Mouse (Mus musculus): ENCODE results near the gene Gm49510. TPM values are rescaled to one million over a fixed set of nuclear protein-coding genes. Genes with fewer than 3 reads are reported as not detected.

Gene Gm49510
- polyA plus RNA-seq, 1 experiment from 2014 or later: not detected

DNA sequence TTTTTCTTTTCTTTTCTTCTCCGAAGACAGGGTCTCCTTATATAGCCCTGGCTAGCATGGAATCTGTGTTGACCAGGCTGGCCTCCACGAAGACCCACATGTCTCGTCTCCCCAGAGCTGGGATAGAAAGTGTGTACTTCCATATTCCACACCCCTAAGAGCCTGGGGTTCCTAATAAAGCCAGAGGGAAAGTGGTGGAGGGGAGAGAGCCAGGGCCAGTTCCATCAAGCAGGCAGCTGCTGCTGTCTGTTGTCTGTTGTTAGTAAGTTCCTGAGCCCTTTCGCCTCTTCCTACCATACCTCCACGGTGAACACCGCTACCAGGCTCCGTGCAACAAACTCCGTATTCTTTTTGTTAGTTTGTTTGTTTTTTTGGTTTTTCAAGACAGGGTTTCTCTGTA is 29.1 kb downstream of the Gm49510 start:
- Histone ChIP-seq H3K27me3 (ENCODE audit: control insufficient read depth, insufficient read depth, low read length) (no peaks in the 10 kb centered on the region), H3K36me3 (ENCODE audit: control insufficient read depth, insufficient read depth, low read length) (peaks cover 22% of the 10 kb centered on the region), H3K4me3 (ENCODE audit: control insufficient read depth in 1 of 2, insufficient read depth in 1 of 2, low read depth in 1 of 2, low read length in 2 of 2) (peak overlapping the region; percentile 12 to 53; a peak in 3 of 4 replicates), H3K27ac (replicated peaks in 1 of 2; ENCODE audit: control insufficient read depth in 1 of 2, insufficient read depth in 1 of 2, low read depth in 2 of 2, low read length in 2 of 2) (peak overlapping the region; percentile 24 to 98; a peak in 1 of 4 replicates), H3K9me3 (ENCODE audit: control insufficient read depth, low read length) (no peaks in the 10 kb centered on the region), H3K9ac (ENCODE audit: low read length) (peak overlapping the region; percentile 80), H3K4me2 (ENCODE audit: low read length) (peak overlapping the region; percentile 89), H3K4me1 (ENCODE audit: control insufficient read depth in 2 of 2, insufficient read depth in 2 of 2, low read length in 2 of 2) (peaks cover 32 to 41% of the 10 kb centered on the region in 2 experiments)
- ATAC-seq (ENCODE audit: insufficient number of reproducible peaks, insufficient read depth, low FRiP score, low read depth): no peak
- 48% methylated on average over 8 of the region's 8 CpGs for WGBS

DNA sequence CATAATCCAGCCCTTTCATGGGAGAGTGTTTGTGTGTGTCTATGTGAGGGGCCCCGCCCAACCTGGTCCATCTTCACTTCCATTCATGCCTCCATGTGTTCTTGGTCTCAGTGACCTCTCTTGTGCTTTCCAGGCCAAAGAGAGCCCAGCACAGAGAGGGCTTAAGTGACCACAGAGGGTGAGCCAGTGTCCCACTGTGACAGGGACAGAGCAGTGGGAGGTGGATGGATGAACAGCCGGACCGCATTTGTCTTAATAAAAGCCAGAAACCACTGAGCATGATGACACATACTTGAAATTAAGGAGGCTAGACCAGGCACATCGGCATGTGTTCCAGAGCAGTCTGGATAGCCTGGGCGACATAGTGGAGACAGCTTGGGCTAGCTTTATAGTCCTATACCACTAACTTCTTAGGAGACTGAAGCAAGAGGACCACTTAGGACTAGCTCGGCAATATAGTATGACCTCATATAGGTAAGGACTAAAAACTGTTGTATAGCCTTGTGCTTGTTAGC is 30.8 kb downstream of the Gm49510 start:
- peaks cover 22% of the 10 kb centered on the region for H3K36me3 ChIP-seq (ENCODE audit: control insufficient read depth, insufficient read depth, low read length)
- no peak overlapping the region for H3K4me2 ChIP-seq (ENCODE audit: low read length)
- H3K4me1 ChIP-seq (ENCODE audit: control insufficient read depth in 2 of 2, insufficient read depth in 2 of 2, low read length in 2 of 2): peaks cover 29 to 40% of the 10 kb centered on the region in 2 experiments
- no peak for ATAC-seq (ENCODE audit: insufficient number of reproducible peaks, insufficient read depth, low FRiP score, low read depth)
- H3K9me3 ChIP-seq (ENCODE audit: control insufficient read depth, low read length): no peaks in the 10 kb centered on the region
- H3K4me3 ChIP-seq (ENCODE audit: control insufficient read depth in 1 of 2, insufficient read depth in 1 of 2, low read depth in 1 of 2, low read length in 2 of 2): no peak overlapping the region
- no peak overlapping the region for H3K27ac ChIP-seq (replicated peaks in 1 of 2; ENCODE audit: control insufficient read depth in 1 of 2, insufficient read depth in 1 of 2, low read depth in 2 of 2, low read length in 2 of 2)
- H3K27me3 ChIP-seq (ENCODE audit: control insufficient read depth, insufficient read depth, low read length): no peaks in the 10 kb centered on the region
- H3K9ac ChIP-seq (ENCODE audit: low read length): no peak overlapping the region
- WGBS: 84% methylated on average over 6 of the region's 6 CpGs

DNA sequence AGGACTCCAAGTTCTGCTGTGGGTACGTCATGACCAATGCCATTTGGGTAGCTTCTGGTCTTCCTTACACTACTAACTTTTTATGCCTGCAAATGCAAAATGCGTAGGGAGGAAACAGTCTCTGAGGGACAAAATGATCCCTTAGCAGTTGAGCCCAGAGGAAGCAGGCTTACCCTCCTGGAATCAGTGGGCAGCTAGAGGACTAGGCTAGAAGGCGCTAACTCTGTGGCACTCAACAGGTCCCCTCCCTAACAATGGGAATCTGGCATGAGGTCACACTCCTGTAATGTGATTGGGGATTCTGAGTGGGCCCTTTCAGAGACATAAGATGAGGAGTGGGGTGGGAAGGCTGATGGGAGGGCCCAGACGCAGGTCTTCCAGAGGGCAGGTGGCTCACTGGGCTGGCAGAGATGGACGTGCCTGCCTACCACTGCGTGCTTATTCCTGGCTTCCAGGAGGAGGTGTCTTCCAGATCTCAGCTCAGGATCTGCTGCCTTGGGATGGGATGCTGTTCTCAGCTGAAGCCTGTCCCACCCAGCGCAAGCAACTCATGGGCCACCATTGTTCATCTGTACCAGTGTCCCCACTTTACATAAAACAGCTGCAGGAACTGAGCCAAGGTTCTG is 31.4 kb downstream of the Gm49510 start:
- WGBS: 66% methylated on average over 7 of the region's 7 CpGs
- no peak overlapping the region for H3K27ac ChIP-seq (replicated peaks in 1 of 2; ENCODE audit: control insufficient read depth in 1 of 2, insufficient read depth in 1 of 2, low read depth in 2 of 2, low read length in 2 of 2)
- peaks cover 22% of the 10 kb centered on the region for H3K36me3 ChIP-seq (ENCODE audit: control insufficient read depth, insufficient read depth, low read length)
- no peak overlapping the region for H3K4me2 ChIP-seq (ENCODE audit: low read length)
- no peak overlapping the region for H3K9ac ChIP-seq (ENCODE audit: low read length)
- H3K27me3 ChIP-seq (ENCODE audit: control insufficient read depth, insufficient read depth, low read length): no peaks in the 10 kb centered on the region
- no peaks in the 10 kb centered on the region for H3K9me3 ChIP-seq (ENCODE audit: control insufficient read depth, low read length)
- ATAC-seq (ENCODE audit: insufficient number of reproducible peaks, insufficient read depth, low FRiP score, low read depth): no peak
- no peak overlapping the region for H3K4me3 ChIP-seq (ENCODE audit: control insufficient read depth in 1 of 2, insufficient read depth in 1 of 2, low read depth in 1 of 2, low read length in 2 of 2)
- peaks cover 24 to 40% of the 10 kb centered on the region in 2 experiments for H3K4me1 ChIP-seq (ENCODE audit: control insufficient read depth in 2 of 2, insufficient read depth in 2 of 2, low read length in 2 of 2)

DNA sequence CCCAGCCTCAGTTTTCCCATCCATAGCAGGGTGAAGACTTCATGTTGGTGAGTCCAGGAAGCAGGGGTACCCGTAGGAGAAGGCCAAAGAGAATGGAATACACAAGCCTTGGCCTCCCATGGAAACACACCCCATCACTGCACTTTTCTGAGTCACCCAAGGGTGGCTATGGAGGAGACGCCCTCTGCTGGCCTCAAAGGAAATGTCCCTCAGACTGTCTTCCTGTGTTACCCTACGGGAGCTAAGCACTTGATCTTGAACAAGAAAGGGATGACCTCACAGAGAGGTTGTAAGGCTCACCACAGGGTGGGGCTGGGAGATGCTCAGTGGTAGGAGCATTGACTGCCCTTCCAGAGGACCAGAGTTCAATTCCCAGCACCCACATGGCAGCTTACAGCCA is 32.1 kb downstream of the Gm49510 start:
- no peaks in the 10 kb centered on the region for H3K27me3 ChIP-seq (ENCODE audit: control insufficient read depth, insufficient read depth, low read length)
- H3K4me3 ChIP-seq (ENCODE audit: control insufficient read depth in 1 of 2, insufficient read depth in 1 of 2, low read depth in 1 of 2, low read length in 2 of 2): no peak overlapping the region
- no peak for ATAC-seq (ENCODE audit: insufficient number of reproducible peaks, insufficient read depth, low FRiP score, low read depth)
- H3K9me3 ChIP-seq (ENCODE audit: control insufficient read depth, low read length): no peaks in the 10 kb centered on the region
- no peak overlapping the region for H3K4me2 ChIP-seq (ENCODE audit: low read length)
- WGBS: 20% methylated on average over 3 of the region's 3 CpGs
- peaks cover 22% of the 10 kb centered on the region for H3K36me3 ChIP-seq (ENCODE audit: control insufficient read depth, insufficient read depth, low read length)
- H3K9ac ChIP-seq (ENCODE audit: low read length): no peak overlapping the region
- peaks cover 18 to 38% of the 10 kb centered on the region in 2 experiments for H3K4me1 ChIP-seq (ENCODE audit: control insufficient read depth in 2 of 2, insufficient read depth in 2 of 2, low read length in 2 of 2)
- no peak overlapping the region for H3K27ac ChIP-seq (replicated peaks in 1 of 2; ENCODE audit: control insufficient read depth in 1 of 2, insufficient read depth in 1 of 2, low read depth in 2 of 2, low read length in 2 of 2)

DNA sequence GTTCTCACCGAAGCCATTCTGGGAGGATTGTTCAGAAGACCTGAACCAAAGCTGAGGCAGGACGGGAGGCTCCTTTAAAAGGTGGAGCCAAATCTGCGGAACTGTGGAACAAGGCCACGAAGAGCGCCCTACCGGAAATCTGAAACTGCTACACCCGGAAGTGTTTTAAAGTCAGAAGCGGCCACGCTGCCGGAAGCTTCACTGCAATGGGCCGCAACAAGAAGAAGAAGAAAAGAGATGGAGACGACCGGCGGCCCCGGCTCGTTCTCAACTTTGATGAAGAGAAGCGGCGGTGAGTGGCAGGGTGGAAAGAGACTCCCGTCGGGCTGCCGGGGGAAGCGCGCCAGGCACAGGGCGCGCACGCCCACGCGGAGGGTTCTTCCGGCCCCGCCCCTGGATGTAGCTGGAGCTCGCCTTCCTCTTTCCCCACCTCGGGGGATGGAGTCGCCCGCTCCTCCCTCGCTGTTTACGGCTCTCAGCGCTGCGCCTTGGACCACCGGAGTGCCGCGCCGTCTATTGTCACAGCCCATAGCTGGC is 35.4 kb downstream of the Gm49510 start, which contains the start of gene Nol12:
Gene Nol12, plus strand, starts transcription at position 150 of the 537 bp plus-strand sequence.
- H3K27me3 ChIP-seq (ENCODE audit: control insufficient read depth, insufficient read depth, low read length): no peaks in the 10 kb centered on the region
- H3K9me3 ChIP-seq (ENCODE audit: control insufficient read depth, low read length): no peaks in the 10 kb centered on the region
- peaks cover 2 to 17% of the 10 kb centered on the region in 2 experiments; a peak in 3 of 4 replicates for H3K4me1 ChIP-seq (ENCODE audit: control insufficient read depth in 2 of 2, insufficient read depth in 2 of 2, low read length in 2 of 2)
- peak; percentile 64 for ATAC-seq (ENCODE audit: insufficient number of reproducible peaks, insufficient read depth, low FRiP score, low read depth)
- H3K9ac ChIP-seq (ENCODE audit: low read length): peak within 1 kb of the TSS; percentile 88
- H3K4me2 ChIP-seq (ENCODE audit: low read length): peak within 1 kb of the TSS; percentile 93
- H3K36me3 ChIP-seq (ENCODE audit: control insufficient read depth, insufficient read depth, low read length): peaks cover 41% of the 10 kb centered on the region
- peak within 1 kb of the TSS; percentile 69 to 79 for H3K27ac ChIP-seq (replicated peaks in 1 of 2; ENCODE audit: control insufficient read depth in 1 of 2, insufficient read depth in 1 of 2, low read depth in 2 of 2, low read length in 2 of 2)
- WGBS: 1% methylated on average over 42 of the region's 42 CpGs
- H3K4me3 ChIP-seq (ENCODE audit: control insufficient read depth in 1 of 2, insufficient read depth in 1 of 2, low read depth in 1 of 2, low read length in 2 of 2): peak within 1 kb of the TSS; percentile 67 to 74

DNA sequence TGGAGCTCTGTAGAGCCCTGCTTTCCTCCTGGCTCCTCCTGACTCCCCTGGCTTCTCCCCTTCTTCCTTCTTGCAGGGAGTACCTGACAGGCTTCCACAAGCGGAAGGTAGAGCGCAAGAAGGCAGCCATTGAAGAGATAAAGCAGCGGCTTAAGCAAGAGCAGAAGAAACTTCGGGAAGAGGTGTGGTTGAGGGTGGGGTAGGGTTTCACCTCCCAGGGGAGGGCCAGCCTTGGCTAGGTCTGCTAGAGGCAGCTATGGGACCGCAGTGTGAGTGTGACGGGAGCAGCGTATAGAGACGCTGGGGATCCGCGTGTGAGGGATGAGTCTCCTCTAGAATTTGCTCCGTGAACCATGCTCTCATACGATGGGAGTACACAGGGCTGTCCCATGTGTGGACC is 36.9 kb downstream of the Gm49510 start:
- H3K4me2 ChIP-seq (ENCODE audit: low read length): no peak overlapping the region

DNA sequence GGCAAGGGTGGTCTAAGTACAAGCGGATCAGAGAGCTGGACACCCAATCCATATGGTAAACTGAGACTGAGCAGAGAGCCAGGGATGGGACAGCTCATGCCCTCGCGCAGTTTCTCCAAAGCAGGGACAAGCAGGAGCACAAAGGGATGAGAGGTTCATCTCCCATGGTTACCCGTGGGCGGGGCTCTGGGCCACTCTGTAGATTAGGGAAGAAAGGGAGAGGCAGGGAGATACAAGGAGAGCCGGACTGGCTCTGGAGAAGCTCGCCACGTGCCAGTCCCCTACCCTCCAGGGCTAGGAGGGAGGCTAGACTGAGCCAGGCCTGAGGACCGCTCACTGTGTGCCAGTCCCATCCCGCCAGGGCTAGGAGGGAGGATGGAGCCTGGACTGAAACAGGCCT is 37.8 kb downstream of the Gm49510 start:
- no peak for ATAC-seq (ENCODE audit: insufficient number of reproducible peaks, insufficient read depth, low FRiP score, low read depth)
- peaks cover 2 to 15% of the 10 kb centered on the region in 2 experiments; a peak in 3 of 4 replicates for H3K4me1 ChIP-seq (ENCODE audit: control insufficient read depth in 2 of 2, insufficient read depth in 2 of 2, low read length in 2 of 2)
- no peak overlapping the region for H3K9ac ChIP-seq (ENCODE audit: low read length)
- no peaks in the 10 kb centered on the region for H3K27me3 ChIP-seq (ENCODE audit: control insufficient read depth, insufficient read depth, low read length)
- peaks cover 54% of the 10 kb centered on the region for H3K36me3 ChIP-seq (ENCODE audit: control insufficient read depth, insufficient read depth, low read length)
- no peak overlapping the region for H3K27ac ChIP-seq (replicated peaks in 1 of 2; ENCODE audit: control insufficient read depth in 1 of 2, insufficient read depth in 1 of 2, low read depth in 2 of 2, low read length in 2 of 2)
- no peak overlapping the region for H3K4me2 ChIP-seq (ENCODE audit: low read length)
- H3K9me3 ChIP-seq (ENCODE audit: control insufficient read depth, low read length): no peaks in the 10 kb centered on the region
- WGBS: 89% methylated on average over 10 of the region's 10 CpGs
- no peak overlapping the region for H3K4me3 ChIP-seq (ENCODE audit: control insufficient read depth in 1 of 2, insufficient read depth in 1 of 2, low read depth in 1 of 2, low read length in 2 of 2)

More for the DNA sequence above, 36.9 kb downstream of the Gm49510 start:
- Histone ChIP-seq H3K9ac (ENCODE audit: low read length) (no peak overlapping the region), H3K27ac (replicated peaks in 1 of 2; ENCODE audit: control insufficient read depth in 1 of 2, insufficient read depth in 1 of 2, low read depth in 2 of 2, low read length in 2 of 2) (no peak overlapping the region), H3K4me3 (ENCODE audit: control insufficient read depth in 1 of 2, insufficient read depth in 1 of 2, low read depth in 1 of 2, low read length in 2 of 2) (no peak overlapping the region), H3K27me3 (ENCODE audit: control insufficient read depth, insufficient read depth, low read length) (no peaks in the 10 kb centered on the region), H3K36me3 (ENCODE audit: control insufficient read depth, insufficient read depth, low read length) (peaks cover 47% of the 10 kb centered on the region), H3K4me1 (ENCODE audit: control insufficient read depth in 2 of 2, insufficient read depth in 2 of 2, low read length in 2 of 2) (peaks cover 2 to 16% of the 10 kb centered on the region in 2 experiments; a peak in 3 of 4 replicates), H3K9me3 (ENCODE audit: control insufficient read depth, low read length) (no peaks in the 10 kb centered on the region)
- ATAC-seq (ENCODE audit: insufficient number of reproducible peaks, insufficient read depth, low FRiP score, low read depth): no peak
- WGBS: 87% methylated on average over 12 of the region's 12 CpGs
